In genomic region chr3:37801551-37801950, GRCm38 (mm10) we compare ENCODE assay signal across 21 mouse cellular contexts.
"Had no signal": no experiment of that assay in that cellular context is flagged by ENCODE, and none has a peak within 500 bp of the region (broad histone marks: within the 10 kb centered on the region; RNA-seq: fewer than 3 reads in every experiment).

No protein-coding gene starts in this region.

- H3K4me2 ChIP-seq: limb, embryonic 12.5 days; limb, embryonic 15.5 days; liver, embryonic 11.5 days; lung, embryonic 14.5 days; neural tube, embryonic 13.5 days; stomach, embryonic 15.5 days had no signal

- H3K4me1 ChIP-seq: neural tube, embryonic 13.5 days; stomach, embryonic 15.5 days had no signal

- H3K9ac ChIP-seq: limb, embryonic 12.5 days; limb, embryonic 15.5 days; liver, embryonic 14.5 days; liver, postnatal 0 days; lung, embryonic 14.5 days; neural tube, embryonic 13.5 days; stomach, embryonic 15.5 days had no signal

- H3K9me3 ChIP-seq: limb, embryonic 12.5 days; limb, embryonic 15.5 days; neural tube, embryonic 13.5 days; stomach, embryonic 15.5 days had no signal

- ATAC-seq: liver, postnatal 0 days; lung, postnatal 0 days had no signal

- H3K4me3 ChIP-seq: layer of hippocampus, adult 2 months; limb, embryonic 12.5 days; limb, embryonic 15.5 days; myocyte; neural tube, embryonic 13.5 days; stomach, embryonic 15.5 days had no signal

- H3K27me3 ChIP-seq: limb, embryonic 12.5 days; limb, embryonic 15.5 days; neural tube, embryonic 13.5 days; stomach, embryonic 15.5 days had no signal

- H3K36me3 ChIP-seq: limb, embryonic 12.5 days; limb, embryonic 15.5 days; neural tube, embryonic 13.5 days; stomach, embryonic 15.5 days had no signal

- DNase-seq: kidney, postnatal 25 days; layer of hippocampus, adult 9-11 months; left cerebral cortex, postnatal 4 days; liver, postnatal 0 days; lung, embryonic 14.5 days; midbrain, embryonic 14.5 days; retina, postnatal 1 day; right cerebral cortex, postnatal 25 days; spleen, adult 18-20 months; thymus, postnatal 25 days had no signal

- H3K27ac ChIP-seq: kidney, postnatal 0 days; layer of hippocampus, adult 2 months; limb, embryonic 12.5 days; limb, embryonic 15.5 days; liver, embryonic 14.5 days; macrophage; neural tube, embryonic 13.5 days; stomach, embryonic 15.5 days had no signal
